Mouse (Mus musculus) forebrain, embryonic 13.5 days (tissue): ENCODE measurements around the gene Mep1a. TPM values are rescaled to one million over a fixed set of nuclear protein-coding genes. Genes with fewer than 3 reads are reported as not detected.
A peak's percentile ranks its signal among the peaks of the same experiment; 100 is the strongest.

ENCODE experiments used
- ATAC-seq: fragments of 200-750 bp; cut with Nextera tagmentation; 2 replicates; pipeline ENCODE4 v1.8.0; 2017
- H3K27ac ChIP-seq: fragments of 300-500 bp; sonication (generic); 2 replicates; pipeline ENCODE4 v1.5.1; 2015; ENCODE audit warnings: inconsistent platforms, mild to moderate bottlenecking, moderate library complexity
- H3K27me3 ChIP-seq: fragments of 300-500 bp; sonication (generic); 2 replicates; pipeline ENCODE4 v1.6.1; 2015; ENCODE audit warnings: mild to moderate bottlenecking, inconsistent platforms
- H3K36me3 ChIP-seq: fragments of 300-500 bp; sonication (generic); 2 replicates; pipeline ENCODE4 v1.6.1; 2015; ENCODE audit warnings: mild to moderate bottlenecking, inconsistent platforms; ENCODE audit not compliant: poor library complexity, severe bottlenecking
- H3K4me1 ChIP-seq: fragments of 300-500 bp; sonication (generic); 2 replicates; pipeline ENCODE4 v1.6.1; 2015; ENCODE audit warnings: inconsistent platforms
- H3K4me2 ChIP-seq: fragments of 300-500 bp; sonication (generic); 2 replicates; pipeline ENCODE4 v1.6.1; 2015; ENCODE audit warnings: inconsistent platforms, mild to moderate bottlenecking, moderate library complexity
- H3K4me3 ChIP-seq: fragments of 300-500 bp; sonication (generic); 2 replicates; pipeline ENCODE4 v1.5.1; 2015; ENCODE audit warnings: mild to moderate bottlenecking, inconsistent platforms
- H3K9ac ChIP-seq: fragments of 300-500 bp; sonication (generic); 2 replicates; pipeline ENCODE4 v1.6.1; 2015; ENCODE audit warnings: mild to moderate bottlenecking, inconsistent platforms
- H3K9me3 ChIP-seq: fragments of 300-500 bp; sonication (generic); replicated peaks from 2 replicates; pipeline ENCODE4 v1.6.1; 2016; ENCODE audit warnings: inconsistent platforms
- WGBS: fragments of 180-500 bp; shearing (Covaris S2); methylation state at CpG from one replicate; pipeline ENCODE4 v1.1.7; 2015; 5-methylcytosine and 5-hydroxymethylcytosine counted together
- polyA plus RNA-seq: library from polyadenylated mRNA; unstranded; fragments of >200 nt; fragmentation: Nextera tagmentation; extraction: Ambion mirVana; gene quantifications from 2 replicates; pipeline ENCODE4 v1.2.1, GENCODE M21; 2015

The Mep1a gene
- polyA plus RNA-seq, 1 experiment from 2014 or later, result 0.05 TPM

GRCm38 (mm10) chr17:43470039-43470438 is 32.6 kb downstream of the Mep1a start:
- H3K27ac ChIP-seq, result no peak overlapping the region
- no peaks in the 10 kb centered on the region for H3K27me3 ChIP-seq
- H3K9me3 ChIP-seq, result no peaks in the 10 kb centered on the region
- H3K4me3 ChIP-seq, result no peak overlapping the region
- H3K36me3 ChIP-seq, result no peaks in the 10 kb centered on the region
- WGBS, result 66% methylated on average over 3 of the region's 3 CpGs
- ATAC-seq, result no peak
- no peaks in the 10 kb centered on the region for H3K4me1 ChIP-seq
- H3K4me2 ChIP-seq, result no peak overlapping the region
- no peak overlapping the region for H3K9ac ChIP-seq

- no peak overlapping the region for H3K4me3 ChIP-seq
- no peaks in the 10 kb centered on the region for H3K9me3 ChIP-seq
- no peak overlapping the region for H3K9ac ChIP-seq
- H3K4me2 ChIP-seq, result peak overlapping the region; percentile 27; the same call in 1 of the 2 replicates
- ATAC-seq, result peak; percentile 95
- peaks cover 10% of the 10 kb centered on the region; the same call in 1 of the 2 replicates for H3K4me1 ChIP-seq
- H3K27me3 ChIP-seq, result no peaks in the 10 kb centered on the region
- H3K36me3 ChIP-seq, result no peaks in the 10 kb centered on the region
- WGBS, result 35% methylated on average over 19 of the region's 19 CpGs
- H3K27ac ChIP-seq, result no peak overlapping the region
Observed at GRCm38 (mm10) chr17:43460245-43461181, 42.1 kb downstream of the Mep1a start.

- H3K4me2 ChIP-seq, result no peak overlapping the region
- peaks cover 10% of the 10 kb centered on the region; the same call in 1 of the 2 replicates for H3K4me1 ChIP-seq
- ATAC-seq, result peak; percentile 3; the same call in 1 of the 2 replicates
- H3K27ac ChIP-seq, result no peak overlapping the region
- no peak overlapping the region for H3K9ac ChIP-seq
- no peaks in the 10 kb centered on the region for H3K27me3 ChIP-seq
- no peaks in the 10 kb centered on the region for H3K9me3 ChIP-seq
- H3K4me3 ChIP-seq, result no peak overlapping the region
- no peaks in the 10 kb centered on the region for H3K36me3 ChIP-seq
- WGBS, result 78% methylated on average over 12 of the region's 12 CpGs
Observed at GRCm38 (mm10) chr17:43459737-43460230, 42.8 kb downstream of the Mep1a start.

GRCm38 (mm10) chr17:43458598-43458997 is 44.0 kb downstream of the Mep1a start:
- 11% methylated on average over 9 of the region's 9 CpGs for WGBS
- H3K9me3 ChIP-seq, result no peaks in the 10 kb centered on the region
- H3K36me3 ChIP-seq, result no peaks in the 10 kb centered on the region
- H3K9ac ChIP-seq, result no peak overlapping the region
- no peak overlapping the region for H3K4me2 ChIP-seq
- peaks cover 10% of the 10 kb centered on the region; the same call in 1 of the 2 replicates for H3K4me1 ChIP-seq
- peak; percentile 51 for ATAC-seq
- no peak overlapping the region for H3K4me3 ChIP-seq
- no peaks in the 10 kb centered on the region for H3K27me3 ChIP-seq
- no peak overlapping the region for H3K27ac ChIP-seq

- Histone ChIP-seq H3K9me3 (no peaks in the 10 kb centered on the region), H3K4me3 (no peak overlapping the region), H3K4me2 (no peak overlapping the region), H3K9ac (no peak overlapping the region), H3K36me3 (no peaks in the 10 kb centered on the region), H3K27ac (no peak overlapping the region), H3K27me3 (no peaks in the 10 kb centered on the region), H3K4me1 (no peaks in the 10 kb centered on the region)
- ATAC-seq, result no peak
- WGBS, result 100% methylated on average over 1 of the region's 1 CpGs
Observed at GRCm38 (mm10) chr17:43451216-43451615, 51.4 kb downstream of the Mep1a start.

- no peak overlapping the region for H3K4me3 ChIP-seq
- no peaks in the 10 kb centered on the region for H3K4me1 ChIP-seq
- no peak overlapping the region for H3K27ac ChIP-seq
- 0 out of 2 replicates have a peak, but pooled peaks have one; percentile 19 for ATAC-seq
- H3K9me3 ChIP-seq, result no peaks in the 10 kb centered on the region
- 69% methylated on average over 8 of the region's 8 CpGs for WGBS
- H3K9ac ChIP-seq, result no peak overlapping the region
- no peaks in the 10 kb centered on the region for H3K36me3 ChIP-seq
- H3K27me3 ChIP-seq, result no peaks in the 10 kb centered on the region
- H3K4me2 ChIP-seq, result no peak overlapping the region
Observed at GRCm38 (mm10) chr17:43434485-43434884, 68.1 kb downstream of the Mep1a start.

- H3K27me3 ChIP-seq, result no peaks in the 10 kb centered on the region
- ATAC-seq, result no peak
- WGBS, result 83% methylated on average over 5 of the region's 5 CpGs
Observed at GRCm38 (mm10) chr17:43431692-43432091, 70.9 kb downstream of the Mep1a start.

More at GRCm38 (mm10) chr17:43431692-43432091, 70.9 kb downstream of the Mep1a start:
- Histone ChIP-seq H3K9ac (no peak overlapping the region), H3K4me1 (no peaks in the 10 kb centered on the region), H3K4me2 (no peak overlapping the region), H3K4me3 (no peak overlapping the region), H3K36me3 (no peaks in the 10 kb centered on the region), H3K9me3 (no peaks in the 10 kb centered on the region), H3K27ac (no peak overlapping the region)

Other genes starting within 250 kb of the Mep1a start
- not detected in 2 replicates for gene Adgrf1, start 232.5 kb downstream of the Mep1a start, polyA plus RNA-seq
- gene Adgrf5, start 142.4 kb downstream of the Mep1a start, polyA plus RNA-seq, result 5.5 and 6.6 TPM in 2 replicates
- 0.14 and 0.25 TPM in 2 replicates for gene Ankrd66, start 40.8 kb upstream of the Mep1a start, polyA plus RNA-seq
- gene Pla2g7, start 65.3 kb upstream of the Mep1a start, polyA plus RNA-seq, result 3.5 and 4.7 TPM in 2 replicates
- gene Tdrd6, start 127.5 kb upstream of the Mep1a start, polyA plus RNA-seq, result 0.03 and 0.17 TPM in 2 replicates
- 102 and 107 TPM in 2 replicates for gene Slc25a27, start 164.4 kb upstream of the Mep1a start, polyA plus RNA-seq
- 37.3 and 38.2 TPM in 2 replicates for gene Cyp39a1, start 164.6 kb upstream of the Mep1a start, polyA plus RNA-seq